Mouse (Mus musculus) ES-Bruce4 (cell line): ENCODE data around the gene Celf2. TPM values are rescaled to one million over a fixed set of nuclear protein-coding genes. Genes with fewer than 3 reads are reported as not detected.

Source experiments
- H3K27ac ChIP-seq: 2 replicates; pipeline ENCODE4 v1.5.1; 2012; ENCODE audit warnings: low read length, inconsistent platforms; ENCODE audit not compliant: insufficient read depth
- H3K27me3 ChIP-seq: 2 replicates; pipeline ENCODE4 v1.6.1; 2012; ENCODE audit warnings: mild to moderate bottlenecking, low read length, inconsistent platforms; ENCODE audit not compliant: control insufficient read depth, poor library complexity, insufficient read depth, severe bottlenecking
- H3K36me3 ChIP-seq: 2 replicates; pipeline ENCODE4 v1.6.1; 2012; ENCODE audit warnings: inconsistent platforms, mild to moderate bottlenecking, low read length, moderate library complexity; ENCODE audit not compliant: control insufficient read depth, poor library complexity, insufficient read depth, severe bottlenecking
- H3K4me1 ChIP-seq: one replicate; pipeline ENCODE4 v1.8.1; 2011; ENCODE audit warnings: low read length; ENCODE audit not compliant: control insufficient read depth, insufficient read depth
- H3K4me3 ChIP-seq: 2 replicates; pipeline ENCODE4 v1.5.1; 2011; ENCODE audit warnings: low read depth, mild to moderate bottlenecking, low read length
- H3K9ac ChIP-seq: 2 replicates; pipeline ENCODE4 v1.6.1; 2012; ENCODE audit warnings: low read depth, mild to moderate bottlenecking, inconsistent platforms; ENCODE audit not compliant: poor library complexity, severe bottlenecking
- H3K9me3 ChIP-seq: replicated peaks from 2 replicates; pipeline ENCODE4 v1.6.1; 2012; ENCODE audit warnings: mild to moderate bottlenecking, low read length, inconsistent platforms; ENCODE audit not compliant: control insufficient read depth, poor library complexity, insufficient read depth, severe bottlenecking
- CTCF ChIP-seq: IDR thresholded peaks from one replicate; pipeline ENCODE4 v1.8.1; 2011; ENCODE audit warnings: low read depth, low read length
- EP300 ChIP-seq: IDR thresholded peaks from 2 replicates; pipeline ENCODE4 v1.6.1; 2011; ENCODE audit warnings: low read depth, low read length; ENCODE audit not compliant: insufficient read depth
- POLR2A ChIP-seq: IDR thresholded peaks from one replicate; pipeline ENCODE4 v1.8.1; 2011; ENCODE audit warnings: low read length; ENCODE audit not compliant: insufficient read depth
- polyA plus RNA-seq: library from polyadenylated mRNA; stranded (reverse); fragments of >200 nt; gene quantifications from 2 replicates; pipeline ENCODE4 v1.2.4, GENCODE M21; 2011; ENCODE audit warnings: low read depth; ENCODE audit not compliant: missing spikeins, insufficient read depth, insufficient read length

The Celf2 gene
- polyA plus RNA-seq, 1 experiment: 10.6 TPM

- no peaks in the 10 kb centered on the region for H3K27me3 ChIP-seq
- H3K4me1 ChIP-seq: no peaks in the 10 kb centered on the region
- H3K9ac ChIP-seq: no peak overlapping the region
- H3K27ac ChIP-seq: no peak overlapping the region
- H3K4me3 ChIP-seq: no peak overlapping the region
- TF ChIP-seq CTCF: no peak
- no peak for TF ChIP-seq EP300
- no peak for TF ChIP-seq POLR2A
- H3K9me3 ChIP-seq: no peaks in the 10 kb centered on the region
- no peaks in the 10 kb centered on the region for H3K36me3 ChIP-seq
Observed at GRCm38 (mm10) chr2:7113738-7114137, 395.6 kb downstream of the Celf2 start.

GRCm38 (mm10) chr2:7112156-7112813 is 397.1 kb downstream of the Celf2 start:
- Histone ChIP-seq H3K4me1 (no peaks in the 10 kb centered on the region), H3K9me3 (no peaks in the 10 kb centered on the region), H3K4me3 (no peak overlapping the region), H3K27me3 (no peaks in the 10 kb centered on the region), H3K36me3 (no peaks in the 10 kb centered on the region), H3K9ac (no peak overlapping the region), H3K27ac (no peak overlapping the region)
- no peak for TF ChIP-seq EP300
- no peak for TF ChIP-seq CTCF
- no peak for TF ChIP-seq POLR2A

GRCm38 (mm10) chr2:7093414-7093813 is 415.9 kb downstream of the Celf2 start:
- Histone ChIP-seq H3K4me1 (no peaks in the 10 kb centered on the region), H3K27me3 (no peaks in the 10 kb centered on the region), H3K4me3 (no peak overlapping the region), H3K36me3 (no peaks in the 10 kb centered on the region), H3K27ac (no peak overlapping the region), H3K9ac (no peak overlapping the region), H3K9me3 (0 out of 2 replicates have a peak, but pooled peaks cover 6% of the 10 kb centered on the region)
- no peak for TF ChIP-seq POLR2A
- no peak for TF ChIP-seq CTCF
- no peak for TF ChIP-seq EP300

GRCm38 (mm10) chr2:7092641-7093040 is 416.7 kb downstream of the Celf2 start:
- no peak for TF ChIP-seq CTCF
- TF ChIP-seq EP300: no peak
- TF ChIP-seq POLR2A: no peak
- no peaks in the 10 kb centered on the region for H3K27me3 ChIP-seq
- H3K9ac ChIP-seq: no peak overlapping the region
- H3K4me3 ChIP-seq: no peak overlapping the region
- H3K9me3 ChIP-seq: 0 out of 2 replicates have a peak, but pooled peaks cover 6% of the 10 kb centered on the region
- no peaks in the 10 kb centered on the region for H3K36me3 ChIP-seq
- no peak overlapping the region for H3K27ac ChIP-seq
- no peaks in the 10 kb centered on the region for H3K4me1 ChIP-seq

GRCm38 (mm10) chr2:7090496-7090895 is 418.9 kb downstream of the Celf2 start:
- TF ChIP-seq POLR2A: no peak
- TF ChIP-seq CTCF: no peak
- no peak for TF ChIP-seq EP300
- no peak overlapping the region for H3K27ac ChIP-seq
- no peaks in the 10 kb centered on the region for H3K9me3 ChIP-seq
- no peak overlapping the region for H3K9ac ChIP-seq
- no peaks in the 10 kb centered on the region for H3K4me1 ChIP-seq
- H3K27me3 ChIP-seq: no peaks in the 10 kb centered on the region
- no peak overlapping the region for H3K4me3 ChIP-seq
- no peaks in the 10 kb centered on the region for H3K36me3 ChIP-seq

- Histone ChIP-seq H3K9me3 (no peaks in the 10 kb centered on the region), H3K9ac (no peak overlapping the region), H3K27ac (no peak overlapping the region), H3K27me3 (no peaks in the 10 kb centered on the region), H3K4me1 (no peaks in the 10 kb centered on the region), H3K36me3 (no peaks in the 10 kb centered on the region), H3K4me3 (no peak overlapping the region)
- no peak for TF ChIP-seq POLR2A
- no peak for TF ChIP-seq CTCF
- TF ChIP-seq EP300: no peak
Observed at GRCm38 (mm10) chr2:7089069-7089834, 420.1 kb downstream of the Celf2 start.
